Mouse (Mus musculus): Measurements from ENCODE around the gene Mlf2.

The Mlf2 gene

GRCm38 (mm10) chr6:124932314-124932695 lies 1.1 kb downstream of the Mlf2 start:
- DNase-seq (ENCODE audit: low spot score in 2 of 2): no peak

GRCm38 (mm10) chr6:124933127-124933526 lies 1.9 kb downstream of the Mlf2 start:
- no peak for DNase-seq (ENCODE audit: low spot score in 2 of 2)

- DNase-seq (ENCODE audit: low spot score in 2 of 2): no peak
Measured at GRCm38 (mm10) chr6:124934670-124935069, 3.5 kb downstream of the Mlf2 start.

- no peak for DNase-seq (ENCODE audit: low spot score in 2 of 2)
Measured at GRCm38 (mm10) chr6:124936681-124937080, 5.5 kb downstream of the Mlf2 start.

GRCm38 (mm10) chr6:124937493-124937892 lies 6.3 kb downstream of the Mlf2 start:
- no peak for DNase-seq (ENCODE audit: low spot score in 2 of 2)

GRCm38 (mm10) chr6:124938554-124938953 lies 7.4 kb downstream of the Mlf2 start:
- DNase-seq (ENCODE audit: low spot score in 2 of 2): no peak

GRCm38 (mm10) chr6:124941679-124942078 lies 10.5 kb downstream of the Mlf2 start:
- no peak for DNase-seq (ENCODE audit: low spot score in 2 of 2)

- no peak for DNase-seq (ENCODE audit: low spot score in 2 of 2)
Measured at GRCm38 (mm10) chr6:124943526-124943925, 12.3 kb downstream of the Mlf2 start.

- no peak for DNase-seq (ENCODE audit: low spot score in 2 of 2)
Measured at GRCm38 (mm10) chr6:124953991-124954715, 23.0 kb downstream of the Mlf2 start.

GRCm38 (mm10) chr6:124955212-124955611 lies 24.0 kb downstream of the Mlf2 start:
- DNase-seq (ENCODE audit: low spot score in 2 of 2): no peak

GRCm38 (mm10) chr6:124958127-124958526 lies 26.9 kb downstream of the Mlf2 start:
- no peak for DNase-seq (ENCODE audit: low spot score in 2 of 2)

- DNase-seq (ENCODE audit: low spot score in 2 of 2): no peak
Measured at GRCm38 (mm10) chr6:124959960-124960359, 28.8 kb downstream of the Mlf2 start.

GRCm38 (mm10) chr6:124961021-124961420 lies 29.8 kb downstream of the Mlf2 start:
- DNase-seq (ENCODE audit: low spot score in 2 of 2): no peak

- DNase-seq (ENCODE audit: low spot score in 2 of 2): no peak
Measured at GRCm38 (mm10) chr6:124964638-124965037, 33.5 kb downstream of the Mlf2 start.

GRCm38 (mm10) chr6:124965088-124965719 lies 34.0 kb downstream of the Mlf2 start, which contains the start of gene Cops7a:
Gene Cops7a (minus strand): TSS chr6:124965538.
- peak; percentile 95 for DNase-seq (ENCODE audit: low spot score in 2 of 2)

- DNase-seq (ENCODE audit: low spot score in 2 of 2): no peak
Measured at GRCm38 (mm10) chr6:124965747-124966146, 34.6 kb downstream of the Mlf2 start.

GRCm38 (mm10) chr6:124966466-124967118 lies 35.4 kb downstream of the Mlf2 start:
- no peak for DNase-seq (ENCODE audit: low spot score in 2 of 2)

- no peak for DNase-seq (ENCODE audit: low spot score in 2 of 2)
Measured at GRCm38 (mm10) chr6:124967766-124968165, 36.6 kb downstream of the Mlf2 start.
